Mouse (Mus musculus) thymus, adult 2 months (tissue): ENCODE measurements around the gene Odf3l2. TPM values are rescaled to one million over a fixed set of nuclear protein-coding genes. Genes with fewer than 3 reads are reported as not detected.

ENCODE experiments used
- DNase-seq: peaks from one replicate; pipeline ENCODE4 v3.0.0; 2021
- H3K27ac ChIP-seq: fragments of 200-500 bp; 2 replicates; pipeline ENCODE4 v1.5.1; 2012; ENCODE audit warnings: low read length, control low read depth; ENCODE audit not compliant: control insufficient read depth, insufficient read depth
- H3K27me3 ChIP-seq: fragments of 200-500 bp; 2 replicates; pipeline ENCODE4 v1.6.1; 2012; ENCODE audit warnings: mild to moderate bottlenecking, low read length, moderate library complexity, mixed read lengths; ENCODE audit not compliant: control insufficient read depth, insufficient read depth
- H3K36me3 ChIP-seq: fragments of 200-500 bp; 2 replicates; pipeline ENCODE4 v1.6.1; 2012; ENCODE audit warnings: mild to moderate bottlenecking, low read length, moderate library complexity; ENCODE audit not compliant: control insufficient read depth, insufficient read depth
- H3K4me1 ChIP-seq: fragments of 200-500 bp; replicated peaks from 2 replicates; pipeline ENCODE4 v1.6.1; 2012; ENCODE audit warnings: low read length; ENCODE audit not compliant: control insufficient read depth, insufficient read depth
- H3K4me3 ChIP-seq: fragments of 200-500 bp; 2 replicates; pipeline ENCODE4 v1.5.1; 2012; ENCODE audit warnings: mild to moderate bottlenecking, low read length, control low read depth, moderate library complexity; ENCODE audit not compliant: control insufficient read depth, insufficient read depth
- CTCF ChIP-seq: fragments of 200-500 bp; IDR thresholded peaks from 2 replicates; pipeline ENCODE4 v1.5.1; 2012; ENCODE audit warnings: mild to moderate bottlenecking, control low read depth, low read length, moderate library complexity, borderline replicate concordance; ENCODE audit not compliant: control insufficient read depth, poor library complexity, insufficient read depth; ENCODE audit errors: extremely low read depth
- POLR2A ChIP-seq: fragments of 200-500 bp; IDR thresholded peaks from 2 replicates; pipeline ENCODE4 v1.6.1; 2012; ENCODE audit warnings: mild to moderate bottlenecking, low read length, control low read depth, moderate library complexity; ENCODE audit not compliant: control insufficient read depth, poor library complexity, insufficient read depth; ENCODE audit errors: extremely low read depth
- WGBS: fragments of 180-500 bp; shearing (Covaris S2); methylation state at CpG from one replicate; pipeline ENCODE4 v1.1.7; 2018; 5-methylcytosine and 5-hydroxymethylcytosine counted together
- polyA plus RNA-seq: library from polyadenylated mRNA; depleted of rRNA; stranded (reverse); fragments of >200 nt; gene quantifications from 2 replicates; pipeline ENCODE4 v1.2.3, GENCODE M21; 2012; rRNA removed

Gene Odf3l2
- polyA plus RNA-seq, 1 experiment: 0.18 TPM

DNA sequence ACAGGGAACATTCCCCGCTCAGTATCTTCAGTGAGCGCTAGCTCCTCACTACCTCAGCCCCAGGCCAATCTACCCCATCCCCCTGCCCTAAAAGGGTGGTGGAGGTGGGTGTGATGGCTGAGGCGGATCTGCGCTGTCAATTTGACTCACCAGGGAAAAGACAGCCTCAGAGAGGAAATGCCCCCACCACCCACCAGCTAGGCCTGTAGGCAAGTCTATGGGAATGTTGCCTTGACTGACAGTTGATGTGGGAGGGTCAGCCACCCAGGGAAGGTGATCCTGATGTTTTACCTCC, 47.7 kb downstream of the Odf3l2 start:
- H3K4me1 ChIP-seq: no peaks in the 10 kb centered on the region
- WGBS: 87% methylated on average over 4 of the region's 4 CpGs
- H3K36me3 ChIP-seq: no peaks in the 10 kb centered on the region
- H3K27me3 ChIP-seq: no peaks in the 10 kb centered on the region; the same call in 1 of the 2 replicates
- DNase-seq: no peak
- no peak for TF ChIP-seq CTCF
- TF ChIP-seq POLR2A: no peak
- no peak overlapping the region for H3K4me3 ChIP-seq
- no peak overlapping the region for H3K27ac ChIP-seq

DNA sequence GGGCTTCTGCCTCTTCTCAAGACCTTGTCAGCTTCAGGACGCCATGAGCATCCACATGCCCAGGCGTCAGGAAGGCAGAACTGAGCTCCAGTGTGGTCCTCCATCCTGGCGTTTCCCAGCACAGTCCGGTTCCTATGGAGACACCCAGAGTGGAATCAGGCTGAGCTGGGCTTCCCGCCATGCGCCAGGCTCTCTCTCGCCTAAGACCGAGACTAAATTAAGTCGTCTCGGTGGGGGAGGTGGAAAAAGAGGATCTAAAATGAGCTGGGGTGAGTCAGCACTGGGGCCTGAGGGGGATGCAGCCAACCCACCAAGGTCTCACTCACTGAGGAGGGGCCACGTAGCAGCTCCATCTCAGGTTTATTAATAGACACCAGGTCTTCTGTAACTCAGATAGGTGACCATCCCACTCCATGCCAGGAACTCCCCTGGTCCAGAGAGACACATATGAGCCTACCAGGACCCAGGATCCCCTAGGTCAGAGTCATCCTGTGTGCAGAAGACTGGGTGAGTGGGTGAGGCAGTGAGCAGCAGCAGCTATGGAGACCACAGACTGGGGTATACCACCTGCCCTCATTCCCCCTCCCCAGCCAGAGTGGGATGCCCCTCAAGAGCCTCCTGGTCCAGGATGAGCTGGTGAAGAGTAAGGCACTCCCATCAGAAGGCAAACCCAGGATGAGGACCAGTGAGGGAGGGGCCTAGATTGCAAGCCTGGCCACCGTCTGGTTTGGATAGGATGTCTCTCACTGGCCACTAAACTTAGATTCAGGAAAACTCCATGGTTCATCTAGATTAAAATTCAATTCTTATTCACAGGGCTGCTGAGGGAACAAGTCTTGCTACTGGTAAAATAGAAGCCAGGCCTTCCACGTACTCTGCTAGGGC, 48.2 kb downstream of the Odf3l2 start:
- no peak for DNase-seq

DNA sequence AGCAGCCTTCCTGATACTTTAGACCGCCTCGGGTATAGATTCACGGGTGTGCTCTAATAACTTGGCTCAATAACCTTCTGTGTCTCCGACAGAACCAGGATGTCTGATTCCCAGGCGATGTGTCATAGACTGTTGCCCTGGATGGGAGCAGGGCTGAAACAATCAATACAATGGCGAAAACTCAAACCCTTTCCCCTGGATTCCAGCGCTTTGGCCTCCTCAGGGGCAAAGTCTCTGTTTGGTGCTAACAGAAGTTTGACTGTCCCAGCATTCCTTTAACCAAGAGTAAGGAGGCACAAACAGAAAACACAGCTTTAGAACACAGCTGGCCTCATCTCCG, 50.0 kb downstream of the Odf3l2 start:
- no peak for DNase-seq
- Histone ChIP-seq H3K4me3 (no peak overlapping the region), H3K36me3 (no peaks in the 10 kb centered on the region), H3K27ac (no peak overlapping the region), H3K27me3 (no peaks in the 10 kb centered on the region; the same call in 1 of the 2 replicates), H3K4me1 (no peaks in the 10 kb centered on the region)
- 73% methylated on average over 8 of the region's 8 CpGs for WGBS
- TF ChIP-seq POLR2A: no peak

More for the DNA sequence above, 48.2 kb downstream of the Odf3l2 start:
- H3K4me3 ChIP-seq: no peak overlapping the region
- WGBS: 25% methylated on average over 13 of the region's 13 CpGs
- H3K4me1 ChIP-seq: no peaks in the 10 kb centered on the region
- H3K27ac ChIP-seq: no peak overlapping the region
- TF ChIP-seq POLR2A (no peak), CTCF (no peak)
- H3K36me3 ChIP-seq: no peaks in the 10 kb centered on the region
- no peaks in the 10 kb centered on the region; the same call in 1 of the 2 replicates for H3K27me3 ChIP-seq

GRCm38 (mm10) chr10:79594872-79595589, 50.5 kb downstream of the Odf3l2 start:
- Histone ChIP-seq H3K27ac (no peak overlapping the region), H3K27me3 (no peaks in the 10 kb centered on the region; the same call in 1 of the 2 replicates), H3K36me3 (no peaks in the 10 kb centered on the region), H3K4me3 (no peak overlapping the region), H3K4me1 (no peaks in the 10 kb centered on the region)
- DNase-seq: peak; percentile 29
- WGBS: 21% methylated on average over 17 of the region's 17 CpGs
- TF ChIP-seq POLR2A (no peak), CTCF (peak; percentile 69; the same call in 1 of the 2 replicates)

GRCm38 (mm10) chr10:79594111-79594510, 51.4 kb downstream of the Odf3l2 start:
- H3K4me3 ChIP-seq: no peak overlapping the region
- H3K27ac ChIP-seq: no peak overlapping the region
- no peak for DNase-seq
- TF ChIP-seq CTCF (no peak), POLR2A (no peak)
- H3K36me3 ChIP-seq: no peaks in the 10 kb centered on the region
- WGBS: 23% methylated on average over 6 of the region's 6 CpGs
- no peaks in the 10 kb centered on the region for H3K4me1 ChIP-seq
- H3K27me3 ChIP-seq: no peaks in the 10 kb centered on the region; the same call in 1 of the 2 replicates

- H3K4me3 ChIP-seq: no peak overlapping the region
- TF ChIP-seq POLR2A (no peak), CTCF (no peak)
- WGBS: 78% methylated on average over 1 of the region's 1 CpGs
- H3K27me3 ChIP-seq: no peaks in the 10 kb centered on the region
- no peak overlapping the region for H3K27ac ChIP-seq
- no peaks in the 10 kb centered on the region for H3K36me3 ChIP-seq
- H3K4me1 ChIP-seq: no peaks in the 10 kb centered on the region
- DNase-seq: no peak
These were observed 54.8 kb downstream of the Odf3l2 start for GRCm38 (mm10) chr10:79590702-79591101.

Other genes with a start within 250 kb of the Odf3l2 start
- not detected in 2 replicates for gene Vmn2r83, start 177.0 kb downstream of the Odf3l2 start, polyA plus RNA-seq
- gene Plpp2, start 111.9 kb downstream of the Odf3l2 start, polyA plus RNA-seq: 7.5 and 8.7 TPM in 2 replicates
- gene Mier2, start 90.5 kb downstream of the Odf3l2 start, polyA plus RNA-seq: 214 and 215 TPM in 2 replicates
- gene Theg, start 58.4 kb downstream of the Odf3l2 start, polyA plus RNA-seq: not detected in 2 replicates
- gene C2cd4c, start 31.7 kb downstream of the Odf3l2 start, polyA plus RNA-seq: 0.05 TPM in 1 of 2 replicates, not detected in the other
- gene Shc2, start 7.8 kb downstream of the Odf3l2 start, polyA plus RNA-seq: 1.2 TPM in 2 replicates
- gene Madcam1, start 18.8 kb upstream of the Odf3l2 start, polyA plus RNA-seq: 2.9 and 4.0 TPM in 2 replicates
- 92.1 and 92.3 TPM in 2 replicates for gene Tpgs1, start 23.6 kb upstream of the Odf3l2 start, polyA plus RNA-seq
- gene Cdc34, start 36.5 kb upstream of the Odf3l2 start, polyA plus RNA-seq: 309 and 321 TPM in 2 replicates
- gene Gzmm, start 43.3 kb upstream of the Odf3l2 start, polyA plus RNA-seq: 0.57 and 1.2 TPM in 2 replicates
- gene Bsg, start 58.8 kb upstream of the Odf3l2 start, polyA plus RNA-seq: 345 and 396 TPM in 2 replicates
- gene Hcn2, start 70.9 kb upstream of the Odf3l2 start, polyA plus RNA-seq: 3.1 and 4.7 TPM in 2 replicates
- gene Polrmt, start 100.8 kb upstream of the Odf3l2 start, polyA plus RNA-seq: 104 and 109 TPM in 2 replicates
- not detected in 2 replicates for gene Fgf22, start 109.3 kb upstream of the Odf3l2 start, polyA plus RNA-seq
- 375 and 472 TPM in 2 replicates for gene Rnf126, start 121.2 kb upstream of the Odf3l2 start, polyA plus RNA-seq
- 15.9 and 17.1 TPM in 2 replicates for gene Fstl3, start 131.5 kb upstream of the Odf3l2 start, polyA plus RNA-seq
- 23.4 and 30.1 TPM in 2 replicates for gene Prss57, start 145.2 kb upstream of the Odf3l2 start, polyA plus RNA-seq
- 63.7 and 87.8 TPM in 2 replicates for gene Palm, start 147.8 kb upstream of the Odf3l2 start, polyA plus RNA-seq
- gene Misp, start 175.3 kb upstream of the Odf3l2 start, polyA plus RNA-seq: 6.6 and 6.8 TPM in 2 replicates
- gene Ptbp1, start 208.7 kb upstream of the Odf3l2 start, polyA plus RNA-seq: 583 and 703 TPM in 2 replicates
- 5.3 and 9.2 TPM in 2 replicates for gene Prtn3, start 228.7 kb upstream of the Odf3l2 start, polyA plus RNA-seq
- gene Plppr3, start 228.9 kb upstream of the Odf3l2 start, polyA plus RNA-seq: 1.1 and 1.9 TPM in 2 replicates
- gene Elane, start 240.5 kb upstream of the Odf3l2 start, polyA plus RNA-seq: 3.7 and 8.9 TPM in 2 replicates
- gene Cfd, start 245.1 kb upstream of the Odf3l2 start, polyA plus RNA-seq: 1,248 and 1,398 TPM in 2 replicates